Mouse (Mus musculus): ENCODE measurements around the gene Klhdc8a. TPM values are rescaled to one million over a fixed set of nuclear protein-coding genes. Genes with fewer than 3 reads are reported as not detected.

The Klhdc8a gene
- total and polyA plus RNA-seq, 3 experiments, result not detected

DNA sequence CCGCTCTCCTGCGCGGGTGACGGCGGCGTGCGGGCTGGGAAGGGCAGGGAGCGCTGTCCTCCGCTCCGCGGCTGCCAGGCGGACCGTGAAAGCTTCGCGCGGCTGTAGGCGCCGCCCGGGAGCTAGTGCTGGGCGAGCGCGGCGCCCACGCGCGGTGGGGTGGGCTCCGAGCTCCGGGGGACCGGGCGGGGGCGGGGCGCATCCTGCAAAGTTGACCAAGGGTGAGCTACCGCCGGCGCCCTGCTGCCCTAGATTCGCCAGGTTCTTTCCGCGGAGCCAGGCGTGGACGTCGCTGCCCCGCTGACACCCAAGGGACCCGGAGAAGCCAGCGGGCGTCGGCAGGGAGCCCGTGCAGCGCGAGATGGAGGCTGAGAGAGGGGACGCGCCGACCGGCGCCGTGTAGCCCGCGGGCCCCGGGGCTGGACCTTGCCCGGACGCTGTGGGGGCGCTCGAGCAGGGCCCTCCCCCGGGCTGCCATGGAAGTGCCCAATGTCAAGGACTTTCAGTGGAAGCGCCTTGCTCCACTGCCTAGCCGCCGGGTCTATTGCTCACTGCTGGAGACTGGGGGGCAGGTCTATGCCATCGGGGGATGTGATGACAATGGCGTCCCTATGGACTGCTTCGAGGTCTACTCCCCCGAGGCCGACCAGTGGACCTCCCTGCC, 507 bp downstream of the Klhdc8a start:
- no peak for DNase-seq (ENCODE audit: extremely low read depth)
- in situ Hi-C loops (cut with MboI; ENCODE audit: low pct_ligation_motif_present, low pct_unique_long_range_greater_than_20kb, low sequenced_read_pairs) (no loop called here), dilution Hi-C loops (cut with MboI; ENCODE audit: extremely low pct_ligation_motif_present, extremely low pct_unique_long_range_greater_than_20kb, low sequenced_read_pairs) (no loop called here)
- peaks cover 44% of the 10 kb centered on the region for H3K27me3 ChIP-seq (replicated peaks)
- TF ChIP-seq CTCF (conservative IDR thresholded peaks at IDR 0.05 in 1 of 2, IDR thresholded peaks at IDR 0.05 in 1 of 2; ENCODE audit: low read depth in 2 of 2, low read length in 2 of 2), result no peak
- TF ChIP-seq UBTF (IDR thresholded peaks at IDR 0.05; ENCODE audit: low read depth, low read length), result no peak
- TF ChIP-seq RAD21 (IDR thresholded peaks at IDR 0.05; ENCODE audit: low read depth, low read length), result no peak
- H3K36me3 ChIP-seq (replicated peaks in 1 of 2; ENCODE audit: control insufficient read depth in 1 of 2, insufficient read depth in 1 of 2, low read length in 1 of 2), result no peaks in the 10 kb centered on the region
- no peaks in the 10 kb centered on the region for H3K79me2 ChIP-seq (replicated peaks; ENCODE audit: control insufficient read depth, extremely low read depth, insufficient read depth, poor library complexity, severe bottlenecking)
- H3K9ac ChIP-seq (ENCODE audit: insufficient read depth, low read depth), result no peak overlapping the region
- H3K4me1 ChIP-seq (ENCODE audit: control insufficient read depth in 1 of 2, insufficient read depth in 2 of 2), result no peaks in the 10 kb centered on the region
- no peaks in the 10 kb centered on the region for H3K9me3 ChIP-seq (replicated peaks; ENCODE audit: low read length)
- H3K27ac ChIP-seq (ENCODE audit: insufficient read depth, low read depth), result no peak overlapping the region
- no peak overlapping the region for H3K4me2 ChIP-seq (ENCODE audit: insufficient read depth, low read depth, poor library complexity, severe bottlenecking)
- no peak overlapping the region for H3K4me3 ChIP-seq (replicated peaks in 1 of 3; ENCODE audit: low read depth in 2 of 3, low read length in 2 of 3, poor library complexity in 1 of 3)

- peaks cover 51% of the 10 kb centered on the region for H3K27me3 ChIP-seq (replicated peaks)
- H3K9me3 ChIP-seq (replicated peaks; ENCODE audit: low read length), result no peaks in the 10 kb centered on the region
- H3K4me1 ChIP-seq (ENCODE audit: control insufficient read depth in 1 of 2, insufficient read depth in 2 of 2), result no peaks in the 10 kb centered on the region
- no peak for DNase-seq (ENCODE audit: extremely low read depth)
- H3K4me2 ChIP-seq (ENCODE audit: insufficient read depth, low read depth, poor library complexity, severe bottlenecking), result no peak overlapping the region
- no peak overlapping the region for H3K27ac ChIP-seq (ENCODE audit: insufficient read depth, low read depth)
- no peak for TF ChIP-seq MAZ (IDR thresholded peaks at IDR 0.05; ENCODE audit: low read depth, low read length)
- no peak for TF ChIP-seq TCF12 (IDR thresholded peaks at IDR 0.05; ENCODE audit: low read depth, low read length)
- no peak for TF ChIP-seq IRF4 (IDR thresholded peaks at IDR 0.05; ENCODE audit: low read depth, low read length)
- TF ChIP-seq POLR2A (IDR thresholded peaks at IDR 0.05; ENCODE audit: low read depth, low read length), result no peak
- no peak for TF ChIP-seq NELFE (IDR thresholded peaks at IDR 0.05; ENCODE audit: low read depth, low read length)
- no peak for TF ChIP-seq USF2 (conservative IDR thresholded peaks at IDR 0.05; ENCODE audit: low read depth, low read length)
- TF ChIP-seq ZKSCAN1 (IDR thresholded peaks at IDR 0.05; ENCODE audit: borderline replicate concordance, low read depth, low read length), result no peak
- no peak for TF ChIP-seq MYC (IDR thresholded peaks at IDR 0.05; ENCODE audit: low read depth, low read length)
- TF ChIP-seq UBTF (IDR thresholded peaks at IDR 0.05; ENCODE audit: low read depth, low read length), result no peak
- no peak overlapping the region for H3K9ac ChIP-seq (ENCODE audit: insufficient read depth, low read depth)
- H3K79me2 ChIP-seq (replicated peaks; ENCODE audit: control insufficient read depth, extremely low read depth, insufficient read depth, poor library complexity, severe bottlenecking), result no peaks in the 10 kb centered on the region
- in situ Hi-C loops (cut with MboI; ENCODE audit: low pct_ligation_motif_present, low pct_unique_long_range_greater_than_20kb, low sequenced_read_pairs), result loop anchor here (10.0 kb wide), 1 partner anchor 45 kb away; no protein-coding TSS in a partner anchor
- H3K4me3 ChIP-seq (replicated peaks in 1 of 3; ENCODE audit: low read depth in 2 of 3, low read length in 2 of 3, poor library complexity in 1 of 3), result no peak overlapping the region
- no peaks in the 10 kb centered on the region for H3K36me3 ChIP-seq (replicated peaks in 1 of 2; ENCODE audit: control insufficient read depth in 1 of 2, insufficient read depth in 1 of 2, low read length in 1 of 2)
- dilution Hi-C loops (cut with MboI; ENCODE audit: extremely low pct_ligation_motif_present, extremely low pct_unique_long_range_greater_than_20kb, low sequenced_read_pairs), result no loop called here
These were observed 1.3 kb downstream of the Klhdc8a start for GRCm38 (mm10) chr1:132299744-132300143.

DNA sequence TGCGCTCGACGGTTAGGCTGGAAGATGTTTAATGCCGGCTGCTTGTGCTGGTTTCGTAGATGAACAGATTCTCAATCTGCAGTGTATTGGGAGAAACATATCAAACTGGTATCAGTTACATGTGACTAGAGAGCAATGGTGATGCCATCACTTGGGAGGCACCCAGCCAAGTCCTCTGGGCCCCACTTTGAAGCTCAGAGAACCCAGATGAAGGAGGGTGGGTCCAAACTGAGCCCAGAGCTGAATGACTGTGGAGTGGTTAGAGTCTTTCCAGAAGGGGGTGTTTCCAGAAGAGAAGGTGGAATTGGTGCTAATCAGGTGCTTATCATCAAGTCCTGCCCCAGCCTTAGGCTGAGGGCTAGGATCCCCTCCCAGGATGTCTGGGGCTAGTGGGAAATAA, 2.8 kb downstream of the Klhdc8a start:
- no peaks in the 10 kb centered on the region for H3K79me2 ChIP-seq (replicated peaks; ENCODE audit: control insufficient read depth, extremely low read depth, insufficient read depth, poor library complexity, severe bottlenecking)

More for the DNA sequence above, 2.8 kb downstream of the Klhdc8a start:
- Histone ChIP-seq H3K4me3 (replicated peaks in 1 of 3; ENCODE audit: low read depth in 2 of 3, low read length in 2 of 3, poor library complexity in 1 of 3) (no peak overlapping the region), H3K4me2 (ENCODE audit: insufficient read depth, low read depth, poor library complexity, severe bottlenecking) (no peak overlapping the region), H3K36me3 (replicated peaks in 1 of 2; ENCODE audit: control insufficient read depth in 1 of 2, insufficient read depth in 1 of 2, low read length in 1 of 2) (no peaks in the 10 kb centered on the region), H3K9ac (ENCODE audit: insufficient read depth, low read depth) (no peak overlapping the region), H3K27ac (ENCODE audit: insufficient read depth, low read depth) (no peak overlapping the region), H3K27me3 (replicated peaks) (peaks cover 61% of the 10 kb centered on the region), H3K9me3 (replicated peaks; ENCODE audit: low read length) (no peaks in the 10 kb centered on the region), H3K4me1 (ENCODE audit: control insufficient read depth in 1 of 2, insufficient read depth in 2 of 2) (no peaks in the 10 kb centered on the region)
- DNase-seq (ENCODE audit: extremely low read depth), result no peak
- in situ Hi-C loops (cut with MboI; ENCODE audit: low pct_ligation_motif_present, low pct_unique_long_range_greater_than_20kb, low sequenced_read_pairs) (loop anchor here (10.0 kb wide), 1 partner anchor 46 kb away; no protein-coding TSS in a partner anchor), dilution Hi-C loops (cut with MboI; ENCODE audit: extremely low pct_ligation_motif_present, extremely low pct_unique_long_range_greater_than_20kb, low sequenced_read_pairs) (no loop called here)
- TF ChIP-seq NRF1 (IDR thresholded peaks at IDR 0.05; ENCODE audit: low read depth, low read length), result no peak
- TF ChIP-seq JUND (conservative IDR thresholded peaks at IDR 0.05; ENCODE audit: low read depth, low read length), result no peak
- no peak for TF ChIP-seq BHLHE40 (IDR thresholded peaks at IDR 0.05; ENCODE audit: low read depth, low read length)
- no peak for TF ChIP-seq EP300 (IDR thresholded peaks at IDR 0.05; ENCODE audit: low read length)
- TF ChIP-seq CHD1 (IDR thresholded peaks at IDR 0.05; ENCODE audit: low read depth, low read length), result no peak
- no peak for TF ChIP-seq NELFE (IDR thresholded peaks at IDR 0.05; ENCODE audit: low read depth, low read length)
- no peak for TF ChIP-seq MAFK (IDR thresholded peaks at IDR 0.05; ENCODE audit: insufficient replicate concordance, low read length)
- TF ChIP-seq PAX5 (IDR thresholded peaks at IDR 0.05; ENCODE audit: low read length), result no peak
- no peak for TF ChIP-seq ELF1 (IDR thresholded peaks at IDR 0.05; ENCODE audit: low read depth, low read length)
